Mouse (Mus musculus): ENCODE results near the gene Bcl2l12. TPM values are rescaled to one million over a fixed set of nuclear protein-coding genes. Genes with fewer than 3 reads are reported as not detected.

Gene Bcl2l12
- polyA plus RNA-seq, 1 experiment from 2014 or later = 10.0 TPM

DNA sequence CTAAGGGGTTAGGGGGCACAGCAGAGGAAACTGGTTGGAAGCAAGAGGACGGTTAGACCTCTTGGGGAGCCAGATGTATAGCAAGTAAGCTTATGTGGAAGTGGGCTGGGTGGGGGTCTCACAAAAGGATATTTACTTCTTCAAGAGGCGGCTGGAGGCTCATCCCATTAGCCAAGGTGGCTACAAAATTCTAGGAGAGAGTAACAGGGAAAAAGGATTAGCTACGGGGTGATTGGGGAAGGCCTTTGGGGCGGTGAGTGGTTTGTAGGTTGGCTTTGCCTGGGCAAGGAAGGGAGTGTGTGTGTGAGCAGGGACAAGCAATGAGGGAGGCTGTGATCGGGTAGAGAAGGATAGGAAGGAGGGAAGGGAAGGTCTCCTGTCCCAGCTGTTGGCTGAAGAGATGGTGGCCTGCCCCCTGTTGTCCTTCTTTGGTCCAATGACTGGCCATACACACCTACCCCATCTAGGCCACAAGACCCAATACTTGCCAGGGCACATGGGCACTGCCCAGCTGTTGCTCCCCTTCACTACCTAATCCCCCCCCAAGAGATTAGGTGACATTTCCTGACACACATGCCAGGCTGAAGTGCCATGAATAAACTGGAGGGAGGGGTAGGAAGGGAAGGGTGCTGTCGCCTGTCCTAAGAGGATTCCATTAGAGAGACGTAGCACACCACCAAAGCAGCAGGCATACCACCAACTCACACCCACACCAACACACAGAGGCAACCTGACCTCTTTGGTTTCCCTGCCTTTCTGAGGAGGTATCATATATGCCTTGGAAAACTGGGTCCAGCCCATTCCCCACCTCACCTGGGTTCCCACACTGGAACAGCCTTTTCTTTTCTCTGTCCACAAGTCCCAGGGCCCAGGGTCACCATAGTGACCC is 14.3 kb downstream of the Bcl2l12 start:
- no peaks in the 10 kb centered on the region for H3K27me3 ChIP-seq (replicated peaks)
- no peaks in the 10 kb centered on the region for H3K9me3 ChIP-seq
- peaks cover 36% of the 10 kb centered on the region for H3K4me1 ChIP-seq
- peak overlapping the region; percentile 87 for H3K4me3 ChIP-seq
- ATAC-seq (replicated peaks) = no peak
- no peak overlapping the region; the same call in 1 of the 2 replicates for H3K9ac ChIP-seq
- H3K4me2 ChIP-seq = peak overlapping the region; percentile 59
- H3K27ac ChIP-seq = peak overlapping the region; percentile 18; the same call in 1 of the 2 replicates
- peaks cover 28% of the 10 kb centered on the region for H3K36me3 ChIP-seq (replicated peaks)
- 56% methylated on average over 7 of the region's 7 CpGs for WGBS

DNA sequence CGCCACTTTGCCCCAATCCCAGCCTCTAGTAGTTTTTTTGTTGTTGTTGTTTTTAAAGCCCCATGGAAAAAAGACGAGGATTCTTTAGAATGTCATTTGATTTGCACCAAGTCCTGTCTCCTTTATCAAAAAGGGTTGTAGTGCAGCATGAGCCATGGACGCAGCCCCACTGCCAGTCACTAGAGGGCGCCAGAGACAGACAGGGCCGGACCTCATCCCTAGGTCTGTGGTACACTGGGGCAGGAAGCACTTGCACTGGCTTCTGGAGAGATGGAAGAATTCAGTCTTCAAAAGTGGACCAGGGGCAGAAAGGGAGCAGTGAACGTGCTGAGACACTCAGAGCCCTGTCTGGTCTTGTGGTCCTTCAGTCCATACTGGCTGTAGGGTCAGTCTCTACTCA is 15.4 kb downstream of the Bcl2l12 start:
- Histone ChIP-seq H3K27me3 (replicated peaks) (no peaks in the 10 kb centered on the region), H3K36me3 (replicated peaks) (peaks cover 36% of the 10 kb centered on the region), H3K4me2 (no peak overlapping the region), H3K9ac (no peak overlapping the region), H3K4me3 (no peak overlapping the region), H3K4me1 (peaks cover 30% of the 10 kb centered on the region), H3K9me3 (no peaks in the 10 kb centered on the region), H3K27ac (no peak overlapping the region)
- ATAC-seq (replicated peaks) = no peak
- 35% methylated on average over 6 of the region's 6 CpGs for WGBS

DNA sequence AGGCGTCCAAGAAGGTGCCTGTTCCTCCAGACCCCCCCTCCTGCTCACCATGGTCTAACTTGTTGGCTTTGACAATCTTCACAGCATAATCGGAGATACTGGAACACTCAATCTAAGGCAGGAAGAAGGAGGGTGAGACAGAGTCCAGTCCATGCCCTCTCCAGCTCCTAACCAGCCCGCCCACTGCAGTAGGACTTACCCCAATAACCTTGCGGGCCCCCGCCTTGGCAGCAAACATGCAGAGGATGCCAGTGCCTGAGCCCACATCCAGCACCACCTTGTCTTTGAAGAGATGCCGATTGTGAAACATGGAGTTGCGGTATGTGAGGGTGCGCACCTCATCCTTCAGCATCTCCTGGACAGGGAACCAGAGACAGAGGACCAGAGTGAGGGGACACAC is 17.0 kb downstream of the Bcl2l12 start:
- Histone ChIP-seq H3K36me3 (replicated peaks) (peaks cover 51% of the 10 kb centered on the region), H3K4me1 (peaks cover 24% of the 10 kb centered on the region), H3K27me3 (replicated peaks) (no peaks in the 10 kb centered on the region), H3K27ac (no peak overlapping the region), H3K4me3 (no peak overlapping the region), H3K9me3 (no peaks in the 10 kb centered on the region), H3K9ac (no peak overlapping the region), H3K4me2 (no peak overlapping the region)
- WGBS = 98% methylated on average over 8 of the region's 8 CpGs
- no peak for ATAC-seq (replicated peaks)

GRCm38 (mm10) chr7:44978300-44978699 is 20.2 kb downstream of the Bcl2l12 start:
- Histone ChIP-seq H3K4me2 (no peak overlapping the region), H3K27me3 (replicated peaks) (no peaks in the 10 kb centered on the region), H3K9ac (no peak overlapping the region), H3K27ac (no peak overlapping the region), H3K9me3 (no peaks in the 10 kb centered on the region), H3K4me3 (no peak overlapping the region), H3K4me1 (peaks cover 20% of the 10 kb centered on the region), H3K36me3 (replicated peaks) (peaks cover 58% of the 10 kb centered on the region)
- 93% methylated on average over 3 of the region's 3 CpGs for WGBS
- no peak for ATAC-seq (replicated peaks)

- H3K27ac ChIP-seq = peak overlapping the region; percentile 89
- peak overlapping the region; percentile 47; the same call in 1 of the 2 replicates for H3K4me3 ChIP-seq
- 21% methylated on average over 6 of the region's 6 CpGs for WGBS
- no peaks in the 10 kb centered on the region for H3K27me3 ChIP-seq (replicated peaks)
- peak overlapping the region; percentile 84 for H3K4me2 ChIP-seq
- peaks cover 39% of the 10 kb centered on the region for H3K36me3 ChIP-seq (replicated peaks)
- no peaks in the 10 kb centered on the region for H3K9me3 ChIP-seq
- ATAC-seq (replicated peaks) = no peak
- peaks cover 41% of the 10 kb centered on the region for H3K4me1 ChIP-seq
- H3K9ac ChIP-seq = 0 out of 2 replicates have a peak overlapping the region, but pooled peaks have one; percentile 14
These were observed 23.4 kb downstream of the Bcl2l12 start for GRCm38 (mm10) chr7:44975117-44975419.

DNA sequence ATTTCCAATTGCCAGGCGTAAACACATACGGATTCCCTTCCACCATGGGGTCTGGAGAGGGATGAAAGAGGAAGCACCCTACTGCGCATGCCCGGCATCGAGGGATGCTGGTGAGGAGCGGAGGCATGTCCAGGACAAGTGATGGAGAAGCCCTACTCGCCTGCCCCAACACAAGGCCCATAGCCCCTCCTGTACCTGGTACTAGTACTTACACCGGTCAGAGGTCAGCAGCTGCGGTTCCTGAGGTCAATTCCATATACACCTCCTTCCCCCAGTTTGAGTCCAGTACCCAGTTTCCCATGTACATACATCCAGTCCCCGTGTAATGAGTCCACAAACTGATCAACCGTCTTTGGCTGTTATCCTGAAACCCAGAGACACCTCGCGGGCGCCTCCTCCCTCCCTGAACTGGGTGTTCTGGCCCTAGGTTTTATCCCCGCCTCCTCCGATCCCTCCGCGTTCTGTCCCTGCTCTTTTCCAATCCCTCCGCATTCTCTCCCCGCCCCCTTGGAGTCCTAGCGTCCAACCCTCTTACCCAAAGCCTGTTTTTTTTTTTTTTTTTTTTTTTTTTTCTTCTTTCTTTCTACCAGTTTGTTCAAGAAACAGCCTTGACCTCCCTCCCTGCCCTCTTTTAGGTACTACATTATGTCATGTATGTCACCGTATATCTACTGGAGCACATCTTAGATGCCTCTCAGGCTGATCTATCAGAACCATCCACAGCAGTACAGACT is 24.0 kb downstream of the Bcl2l12 start, which contains the start of gene Cpt1c:
TSS of gene Cpt1c (minus strand) at position 469 of the 734 bp plus-strand sequence.
- peak within 1 kb of the TSS; percentile 89 for H3K27ac ChIP-seq
- H3K4me3 ChIP-seq = peak within 1 kb of the TSS; percentile 47
- H3K36me3 ChIP-seq (replicated peaks) = peaks cover 34% of the 10 kb centered on the region
- no peaks in the 10 kb centered on the region for H3K9me3 ChIP-seq
- H3K27me3 ChIP-seq (replicated peaks) = no peaks in the 10 kb centered on the region
- H3K9ac ChIP-seq = peak within 1 kb of the TSS; percentile 71
- WGBS = 1% methylated on average over 22 of the region's 22 CpGs
- peaks cover 41% of the 10 kb centered on the region for H3K4me1 ChIP-seq
- H3K4me2 ChIP-seq = peak within 1 kb of the TSS; percentile 84
- ATAC-seq (replicated peaks) = peak; percentile 48

DNA sequence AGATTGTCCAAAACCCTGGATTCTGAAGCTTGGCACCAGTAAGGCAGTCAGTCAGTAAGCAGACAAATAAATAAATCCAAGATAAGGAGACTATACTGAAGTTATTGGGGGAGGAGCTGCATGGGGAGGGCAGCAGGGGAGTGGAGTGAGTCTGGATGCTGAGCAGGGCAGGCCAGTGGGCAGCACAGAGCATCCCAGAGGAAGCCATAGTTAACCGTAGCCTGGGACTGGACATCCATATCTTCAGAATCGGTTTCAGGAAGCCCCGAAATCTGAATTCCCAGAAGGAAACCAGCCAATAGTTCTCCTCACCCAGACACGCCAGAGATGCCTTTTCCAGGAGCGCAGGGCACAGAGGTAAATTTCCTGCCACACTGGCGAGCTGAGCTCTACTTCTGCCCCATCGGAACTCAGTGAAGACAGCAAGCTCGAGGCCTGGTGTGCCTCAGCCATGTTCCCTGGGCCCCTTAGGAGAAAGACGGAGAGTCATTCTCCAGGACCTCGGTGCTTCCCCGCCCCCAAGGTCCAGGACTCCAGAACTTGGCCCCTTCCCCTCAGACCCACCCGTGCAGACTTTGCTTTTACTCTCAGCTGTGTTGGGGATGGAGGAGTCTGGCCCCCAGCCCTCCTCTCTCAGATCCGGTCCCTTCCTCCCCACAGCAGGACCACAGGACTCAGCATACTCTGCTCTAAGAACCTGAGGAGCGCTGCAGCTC is 24.9 kb downstream of the Bcl2l12 start:
- H3K9me3 ChIP-seq = no peaks in the 10 kb centered on the region
- no peaks in the 10 kb centered on the region for H3K27me3 ChIP-seq (replicated peaks)
- peak overlapping the region; percentile 71 for H3K9ac ChIP-seq
- peak overlapping the region; percentile 47 for H3K4me3 ChIP-seq
- no peak for ATAC-seq (replicated peaks)
- H3K27ac ChIP-seq = peak overlapping the region; percentile 89
- WGBS = 26% methylated on average over 14 of the region's 14 CpGs
- peaks cover 24% of the 10 kb centered on the region for H3K36me3 ChIP-seq (replicated peaks)
- peak overlapping the region; percentile 84 for H3K4me2 ChIP-seq
- peaks cover 41% of the 10 kb centered on the region for H3K4me1 ChIP-seq

GRCm38 (mm10) chr7:44971142-44971541 is 27.4 kb downstream of the Bcl2l12 start:
- peak overlapping the region; percentile 82 for H3K27ac ChIP-seq

DNA sequence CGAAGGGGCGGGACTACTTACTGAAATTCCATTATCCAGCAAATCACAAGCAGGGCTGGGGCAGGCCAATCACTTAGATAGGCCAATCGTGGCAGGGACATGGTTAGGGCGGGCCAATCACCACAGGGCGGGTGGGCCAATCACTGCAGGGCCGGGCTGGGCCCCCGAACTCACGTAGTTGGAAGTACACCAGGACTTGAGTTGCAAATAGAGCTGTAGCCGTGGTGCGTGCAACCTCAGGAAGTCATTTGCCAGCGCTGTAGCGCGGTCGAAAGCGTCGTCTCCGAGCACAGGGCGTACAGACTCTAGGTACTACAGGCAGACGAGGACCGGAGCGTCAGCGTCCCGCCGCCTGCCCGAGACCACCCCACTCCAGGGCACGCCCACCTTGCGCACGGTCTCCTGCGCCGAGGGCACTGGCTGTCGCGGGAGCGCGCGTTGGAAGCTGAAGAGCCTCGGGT is 28.3 kb downstream of the Bcl2l12 start:
- H3K4me2 ChIP-seq = peak overlapping the region; percentile 59
- peak; percentile 95 for ATAC-seq (replicated peaks)
- no peaks in the 10 kb centered on the region for H3K9me3 ChIP-seq
- under 1% methylated on average over 36 of the region's 36 CpGs for WGBS
- peak overlapping the region; percentile 45 for H3K9ac ChIP-seq
- no peaks in the 10 kb centered on the region for H3K27me3 ChIP-seq (replicated peaks)
- peak overlapping the region; percentile 82 for H3K27ac ChIP-seq
- H3K4me3 ChIP-seq = peak overlapping the region; percentile 47
- H3K36me3 ChIP-seq (replicated peaks) = peaks cover 8% of the 10 kb centered on the region
- peaks cover 38% of the 10 kb centered on the region for H3K4me1 ChIP-seq

More at GRCm38 (mm10) chr7:44971142-44971541, 27.4 kb downstream of the Bcl2l12 start:
- peak overlapping the region; percentile 59 for H3K4me2 ChIP-seq
- no peak for ATAC-seq (replicated peaks)
- peaks cover 4% of the 10 kb centered on the region; the same call in 1 of the 2 replicates for H3K36me3 ChIP-seq (replicated peaks)
- peak overlapping the region; percentile 47 for H3K4me3 ChIP-seq
- H3K9me3 ChIP-seq = no peaks in the 10 kb centered on the region
- no peaks in the 10 kb centered on the region for H3K27me3 ChIP-seq (replicated peaks)
- peaks cover 41% of the 10 kb centered on the region for H3K4me1 ChIP-seq
- peak overlapping the region; percentile 45 for H3K9ac ChIP-seq
- 70% methylated on average over 7 of the region's 7 CpGs for WGBS

GRCm38 (mm10) chr7:44966638-44967037 is 31.9 kb downstream of the Bcl2l12 start:
- H3K4me3 ChIP-seq = no peak overlapping the region
- no peak overlapping the region for H3K4me2 ChIP-seq
- H3K4me1 ChIP-seq = peaks cover 9% of the 10 kb centered on the region
- H3K27ac ChIP-seq = no peak overlapping the region
- H3K36me3 ChIP-seq (replicated peaks) = peaks cover 19% of the 10 kb centered on the region
- no peak for ATAC-seq (replicated peaks)
- no peaks in the 10 kb centered on the region for H3K27me3 ChIP-seq (replicated peaks)
- no peak overlapping the region for H3K9ac ChIP-seq
- 83% methylated on average over 15 of the region's 15 CpGs for WGBS
- H3K9me3 ChIP-seq = no peaks in the 10 kb centered on the region

DNA sequence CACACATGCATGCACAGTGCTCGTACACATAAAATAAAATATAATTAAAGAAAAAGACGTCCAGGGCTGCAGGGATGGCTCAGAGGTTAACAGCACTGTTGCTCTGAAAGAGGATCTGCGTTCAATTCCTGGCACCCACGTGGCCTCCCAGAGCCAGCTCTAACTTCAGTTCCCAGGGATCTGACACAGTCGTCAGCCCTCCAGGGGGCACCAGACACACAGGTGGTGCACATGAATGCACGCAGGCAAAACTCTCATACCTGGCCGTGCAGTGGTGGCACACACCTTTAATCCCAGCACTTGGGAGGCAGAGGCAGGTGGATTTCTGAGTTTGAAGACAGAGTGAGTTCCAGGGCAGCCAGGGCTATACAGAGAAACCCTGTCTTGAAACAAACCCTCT is 32.5 kb downstream of the Bcl2l12 start:
- no peak for ATAC-seq (replicated peaks)
- 78% methylated on average over 7 of the region's 7 CpGs for WGBS
- peaks cover 20% of the 10 kb centered on the region for H3K36me3 ChIP-seq (replicated peaks)
- H3K9ac ChIP-seq = no peak overlapping the region
- H3K27me3 ChIP-seq (replicated peaks) = no peaks in the 10 kb centered on the region
- H3K4me2 ChIP-seq = no peak overlapping the region
- H3K4me3 ChIP-seq = no peak overlapping the region
- H3K27ac ChIP-seq = no peak overlapping the region
- H3K9me3 ChIP-seq = no peaks in the 10 kb centered on the region
- peaks cover 2% of the 10 kb centered on the region for H3K4me1 ChIP-seq

- H3K27ac ChIP-seq = no peak overlapping the region
- no peaks in the 10 kb centered on the region for H3K27me3 ChIP-seq (replicated peaks)
- ATAC-seq (replicated peaks) = no peak
- H3K36me3 ChIP-seq (replicated peaks) = peaks cover 26% of the 10 kb centered on the region
- no peak overlapping the region for H3K9ac ChIP-seq
- WGBS = 94% methylated on average over 13 of the region's 13 CpGs
- no peaks in the 10 kb centered on the region for H3K9me3 ChIP-seq
- no peak overlapping the region for H3K4me2 ChIP-seq
- H3K4me1 ChIP-seq = no peaks in the 10 kb centered on the region
- no peak overlapping the region for H3K4me3 ChIP-seq
These were observed 33.5 kb downstream of the Bcl2l12 start for GRCm38 (mm10) chr7:44964990-44965389.
